Mouse (Mus musculus) G1E (cell line): ENCODE measurements at regions not wholly inside any gene's neighbourhood (a gene's known extent, or its start where the extent isn't known, plus 50 kb on each side); places are given as distances from the start of the nearest gene placed in this dataset.

ENCODE experiments used
- CTCF ChIP-seq: IDR thresholded peaks from 2 replicates; pipeline ENCODE4 v1.5.1; 2012; ENCODE audit warnings: low read depth, low read length, inconsistent platforms, mixed read lengths
- TAL1 ChIP-seq: conservative IDR thresholded peaks from 2 replicates; pipeline ENCODE4 v1.6.1; 2012; ENCODE audit warnings: low read depth, low read length, inconsistent platforms, mixed read lengths

DNA sequence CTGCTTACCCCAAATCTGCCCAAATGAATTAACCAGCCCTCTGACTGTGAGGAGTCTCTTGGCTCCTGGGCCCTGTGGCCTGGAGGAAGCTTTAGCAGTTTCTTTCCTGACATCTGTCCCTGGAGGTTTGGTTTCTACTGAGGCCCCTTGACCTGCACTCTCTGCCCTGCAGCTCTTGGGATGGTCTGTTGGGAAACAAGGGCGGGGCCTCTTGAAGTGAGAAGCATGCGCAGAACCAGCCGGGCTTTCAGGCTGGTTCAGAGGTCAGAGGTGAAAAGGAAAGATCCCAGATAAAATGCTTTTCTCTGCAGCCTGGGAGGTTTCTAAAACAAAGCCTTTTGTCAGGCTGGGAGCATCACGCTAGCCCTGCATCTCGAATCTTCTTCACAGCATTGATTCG is 66.6 kb upstream of the Hnrnpk start:
- no peak for TF ChIP-seq CTCF
- TF ChIP-seq TAL1, result no peak
